Mouse (Mus musculus) small intestine, adult 2 months (tissue): Measurements from ENCODE around the gene Ly9.

Experiments used
- CTCF ChIP-seq: fragments of 200-500 bp; IDR thresholded peaks from 2 replicates; pipeline ENCODE4 v1.5.1; 2012; ENCODE audit warnings: low read depth, mild to moderate bottlenecking, control low read depth, inconsistent platforms, low read length, moderate library complexity, mixed read lengths; ENCODE audit not compliant: insufficient replicate concordance, insufficient read length; ENCODE audit errors: extremely low read depth
- POLR2A ChIP-seq: fragments of 200-500 bp; IDR thresholded peaks from 2 replicates; pipeline ENCODE4 v1.6.1; 2012; ENCODE audit warnings: low read depth, mild to moderate bottlenecking, control low read depth, inconsistent platforms, low read length, moderate library complexity

GRCm38 (mm10) chr1:171630041-171630440, 22.8 kb upstream of the Ly9 start:
- TF ChIP-seq POLR2A (no peak), CTCF (no peak)
